Mouse (Mus musculus) adrenal gland, adult 18-20 months (tissue): ENCODE data around the gene Vezf1. TPM values are rescaled to one million over a fixed set of nuclear protein-coding genes. Genes with fewer than 3 reads are reported as not detected.

Experiments used
- DNase-seq, 2 experiments: peaks; one replicate each; pipeline ENCODE4 v3.0.0; 2021 to 2022; ENCODE audit warnings: low spot score in 2 of 2
- total RNA-seq, 2 experiments: library from RNA; stranded (reverse); gene quantifications; 1 replicate in 1 of 2; 2 replicates in 1 of 2; pipeline ENCODE4 v1.2.3; 2021

Gene Vezf1
- total RNA-seq, 2 experiments from 2014 or later = 42.4 to 44.5 TPM

- DNase-seq = no peak
Measured at GRCm38 (mm10) chr11:88123021-88123420, 54.9 kb downstream of the Vezf1 start.

- DNase-seq = no peak
Measured at GRCm38 (mm10) chr11:88123731-88124130, 55.7 kb downstream of the Vezf1 start.

- DNase-seq = no peak
Measured at GRCm38 (mm10) chr11:88125483-88125882, 57.4 kb downstream of the Vezf1 start.

- no peak for DNase-seq
Measured at GRCm38 (mm10) chr11:88126306-88126793, 58.3 kb downstream of the Vezf1 start.

- DNase-seq = no peak
Measured at GRCm38 (mm10) chr11:88128461-88128860, 60.4 kb downstream of the Vezf1 start.

- no peak for DNase-seq
Measured at GRCm38 (mm10) chr11:88129281-88129680, 61.2 kb downstream of the Vezf1 start.

GRCm38 (mm10) chr11:88129935-88130334, 61.9 kb downstream of the Vezf1 start:
- no peak for DNase-seq

GRCm38 (mm10) chr11:88131847-88132246, 63.8 kb downstream of the Vezf1 start:
- no peak for DNase-seq

Other genes starting within 250 kb of the Vezf1 start
- not detected for gene Lpo, start 240.0 kb upstream of the Vezf1 start, total RNA-seq
- 1 to 10 TPM; 5.9 to 8.9 TPM for gene Mks1, start 215.1 kb upstream of the Vezf1 start, total RNA-seq
- gene Epx, start 192.7 kb upstream of the Vezf1 start, total RNA-seq = not detected
- gene Olfr462, start 176.0 kb upstream of the Vezf1 start, total RNA-seq = not detected
- not detected for gene Olfr463, start 170.9 kb upstream of the Vezf1 start, total RNA-seq
- not detected for gene Olfr464, start 147.3 kb upstream of the Vezf1 start, total RNA-seq
- gene Dynll2, start 80.7 kb upstream of the Vezf1 start, total RNA-seq = 100 to 1,000 TPM; 222 to 233 TPM
- gene Srsf1, start 20.9 kb upstream of the Vezf1 start, total RNA-seq = 100 to 1,000 TPM; 219 TPM
- gene Cuedc1, start 29.8 kb downstream of the Vezf1 start, total RNA-seq = 10 to 100 TPM; 40.2 to 42.4 TPM
- gene Mrps23, start 136.1 kb downstream of the Vezf1 start, total RNA-seq = 100 to 1,000 TPM; 173 to 206 TPM
- gene Ccdc182, start 225.8 kb downstream of the Vezf1 start, total RNA-seq = not detected